Mouse (Mus musculus) cerebellum, adult 8-10 months (tissue): ENCODE results near the gene Zscan4-ps1.
"Not testable (repeated sequence)": the region's sequence is repeated elsewhere in the genome, so short reads cannot be mapped to it uniquely, and the experiment has no call there.

Source experiments
- DNase-seq: peaks from one replicate; pipeline ENCODE4 v3.0.0; 2022

The Zscan4-ps1 gene

GRCm38 (mm10) chr7:11069591-11069990, at the start of gene Zscan4-ps1:
Zscan4-ps1 (minus strand) TSS chr7:11069691.
- DNase-seq = not testable (repeated sequence)
